Mouse (Mus musculus): ENCODE measurements around the gene Gdpd3. TPM values are rescaled to one million over a fixed set of nuclear protein-coding genes. Genes with fewer than 3 reads are reported as not detected.
A peak's percentile ranks its signal among the peaks of the same experiment; 100 is the strongest.

The Gdpd3 gene
- polyA plus RNA-seq, 1 experiment = 40.1 TPM

- TF ChIP-seq CTCF (IDR thresholded peaks at IDR 0.05; ENCODE audit: control insufficient read depth, insufficient read depth, low read length) (no peak), POLR2A (IDR thresholded peaks at IDR 0.05; ENCODE audit: borderline replicate concordance, control insufficient read depth, low read depth, low read length) (no peak)
- WGBS = 82% methylated on average over 13 of the region's 13 CpGs
- peaks cover 5% of the 10 kb centered on the region for H3K4me1 ChIP-seq (ENCODE audit: control insufficient read depth, insufficient read depth, low read length)
- H3K4me3 ChIP-seq (replicated peaks; ENCODE audit: control insufficient read depth, low read depth, low read length) = no peak overlapping the region
- H3K27ac ChIP-seq (ENCODE audit: control insufficient read depth, insufficient read depth, low read depth, low read length, poor library complexity) = no peak overlapping the region
Measured at GRCm38 (mm10) chr7:126782693-126783092, 16.6 kb downstream of the Gdpd3 start.

- H3K4me3 ChIP-seq (replicated peaks; ENCODE audit: control insufficient read depth, low read depth, low read length) = no peak overlapping the region
- TF ChIP-seq CTCF (IDR thresholded peaks at IDR 0.05; ENCODE audit: control insufficient read depth, insufficient read depth, low read length) = no peak
- TF ChIP-seq POLR2A (IDR thresholded peaks at IDR 0.05; ENCODE audit: borderline replicate concordance, control insufficient read depth, low read depth, low read length) = no peak
- H3K27ac ChIP-seq (ENCODE audit: control insufficient read depth, insufficient read depth, low read depth, low read length, poor library complexity) = no peak overlapping the region
- WGBS = 80% methylated on average over 7 of the region's 7 CpGs
- H3K4me1 ChIP-seq (ENCODE audit: control insufficient read depth, insufficient read depth, low read length) = peaks cover 2% of the 10 kb centered on the region; the same call in 1 of the 2 replicates
Measured at GRCm38 (mm10) chr7:126784469-126784868, 18.3 kb downstream of the Gdpd3 start.

- WGBS = 87% methylated on average over 4 of the region's 4 CpGs
- Histone ChIP-seq H3K4me1 (ENCODE audit: control insufficient read depth, insufficient read depth, low read length) (peaks cover 2% of the 10 kb centered on the region; the same call in 1 of the 2 replicates), H3K27ac (ENCODE audit: control insufficient read depth, insufficient read depth, low read depth, low read length, poor library complexity) (no peak overlapping the region), H3K4me3 (replicated peaks; ENCODE audit: control insufficient read depth, low read depth, low read length) (no peak overlapping the region)
- TF ChIP-seq POLR2A (IDR thresholded peaks at IDR 0.05; ENCODE audit: borderline replicate concordance, control insufficient read depth, low read depth, low read length) = no peak
- no peak for TF ChIP-seq CTCF (IDR thresholded peaks at IDR 0.05; ENCODE audit: control insufficient read depth, insufficient read depth, low read length)
Measured at GRCm38 (mm10) chr7:126785056-126785455, 18.9 kb downstream of the Gdpd3 start.

- WGBS = 81% methylated on average over 14 of the region's 14 CpGs
- no peak overlapping the region for H3K27ac ChIP-seq (ENCODE audit: control insufficient read depth, insufficient read depth, low read depth, low read length, poor library complexity)
- H3K4me3 ChIP-seq (replicated peaks; ENCODE audit: control insufficient read depth, low read depth, low read length) = no peak overlapping the region
- peaks cover 1% of the 10 kb centered on the region; the same call in 1 of the 2 replicates for H3K4me1 ChIP-seq (ENCODE audit: control insufficient read depth, insufficient read depth, low read length)
- TF ChIP-seq POLR2A (IDR thresholded peaks at IDR 0.05; ENCODE audit: borderline replicate concordance, control insufficient read depth, low read depth, low read length) (no peak), CTCF (IDR thresholded peaks at IDR 0.05; ENCODE audit: control insufficient read depth, insufficient read depth, low read length) (no peak)
Measured at GRCm38 (mm10) chr7:126786142-126786541, 20.0 kb downstream of the Gdpd3 start.

- H3K4me3 ChIP-seq (replicated peaks; ENCODE audit: control insufficient read depth, low read depth, low read length) = no peak overlapping the region
- peaks cover 3% of the 10 kb centered on the region for H3K4me1 ChIP-seq (ENCODE audit: control insufficient read depth, insufficient read depth, low read length)
- H3K27ac ChIP-seq (ENCODE audit: control insufficient read depth, insufficient read depth, low read depth, low read length, poor library complexity) = no peak overlapping the region
- no peak for TF ChIP-seq POLR2A (IDR thresholded peaks at IDR 0.05; ENCODE audit: borderline replicate concordance, control insufficient read depth, low read depth, low read length)
- TF ChIP-seq CTCF (IDR thresholded peaks at IDR 0.05; ENCODE audit: control insufficient read depth, insufficient read depth, low read length) = no peak
- 91% methylated on average over 4 of the region's 4 CpGs for WGBS
Measured at GRCm38 (mm10) chr7:126789141-126789540, 23.0 kb downstream of the Gdpd3 start.

GRCm38 (mm10) chr7:126791851-126792720, 26.0 kb downstream of the Gdpd3 start, which contains the start of gene Ppp4c:
Gene Ppp4c, minus strand, starts transcription at chr7:126792496.
- Histone ChIP-seq H3K27ac (ENCODE audit: control insufficient read depth, insufficient read depth, low read depth, low read length, poor library complexity) (peak within 1 kb of the TSS; percentile 88), H3K4me3 (replicated peaks; ENCODE audit: control insufficient read depth, low read depth, low read length) (peak within 1 kb of the TSS; percentile 77), H3K4me1 (ENCODE audit: control insufficient read depth, insufficient read depth, low read length) (peaks cover 3% of the 10 kb centered on the region)
- WGBS = 1% methylated on average over 82 of the region's 83 CpGs
- no peak for TF ChIP-seq CTCF (IDR thresholded peaks at IDR 0.05; ENCODE audit: control insufficient read depth, insufficient read depth, low read length)
- peak; percentile 83; the same call in 1 of the 2 replicates for TF ChIP-seq POLR2A (IDR thresholded peaks at IDR 0.05; ENCODE audit: borderline replicate concordance, control insufficient read depth, low read depth, low read length)

GRCm38 (mm10) chr7:126792721-126793443, 26.7 kb downstream of the Gdpd3 start:
- peak overlapping the region; percentile 88 for H3K27ac ChIP-seq (ENCODE audit: control insufficient read depth, insufficient read depth, low read depth, low read length, poor library complexity)
- H3K4me3 ChIP-seq (replicated peaks; ENCODE audit: control insufficient read depth, low read depth, low read length) = peak overlapping the region; percentile 77
- no peak for TF ChIP-seq POLR2A (IDR thresholded peaks at IDR 0.05; ENCODE audit: borderline replicate concordance, control insufficient read depth, low read depth, low read length)
- TF ChIP-seq CTCF (IDR thresholded peaks at IDR 0.05; ENCODE audit: control insufficient read depth, insufficient read depth, low read length) = no peak
- peaks cover 4% of the 10 kb centered on the region for H3K4me1 ChIP-seq (ENCODE audit: control insufficient read depth, insufficient read depth, low read length)
- WGBS = 29% methylated on average over 11 of the region's 11 CpGs
